Mouse (Mus musculus): ENCODE data around the gene Gm3250.

GRCm38 (mm10) chr10:77735928-77736327 lies 46.4 kb downstream of the Gm3250 start:
- no peak for TF ChIP-seq POLR2AphosphoS2 (IDR thresholded peaks at IDR 0.05; ENCODE audit: insufficient read length, low read depth)
- no peak for TF ChIP-seq MYOG (IDR thresholded peaks at IDR 0.05; ENCODE audit: control insufficient read depth in 1 of 3, insufficient read depth in 1 of 3, insufficient read length in 2 of 3, low read depth in 2 of 3)
- no peak for TF ChIP-seq MAX (IDR thresholded peaks at IDR 0.05; ENCODE audit: low read depth)
- no peak for TF ChIP-seq POLR2A (IDR thresholded peaks at IDR 0.05; ENCODE audit: insufficient read length, low read depth)

Data from myocyte (in vitro differentiated cells).